Mouse (Mus musculus) ovary, postnatal 36 days (tissue): ENCODE data around the gene Cdk5.

ENCODE experiments used
- DNase-seq: peaks from one replicate; pipeline ENCODE4 v3.0.0; 2022; ENCODE audit warnings: low spot score, mixed read lengths

Cdk5 gene

DNA sequence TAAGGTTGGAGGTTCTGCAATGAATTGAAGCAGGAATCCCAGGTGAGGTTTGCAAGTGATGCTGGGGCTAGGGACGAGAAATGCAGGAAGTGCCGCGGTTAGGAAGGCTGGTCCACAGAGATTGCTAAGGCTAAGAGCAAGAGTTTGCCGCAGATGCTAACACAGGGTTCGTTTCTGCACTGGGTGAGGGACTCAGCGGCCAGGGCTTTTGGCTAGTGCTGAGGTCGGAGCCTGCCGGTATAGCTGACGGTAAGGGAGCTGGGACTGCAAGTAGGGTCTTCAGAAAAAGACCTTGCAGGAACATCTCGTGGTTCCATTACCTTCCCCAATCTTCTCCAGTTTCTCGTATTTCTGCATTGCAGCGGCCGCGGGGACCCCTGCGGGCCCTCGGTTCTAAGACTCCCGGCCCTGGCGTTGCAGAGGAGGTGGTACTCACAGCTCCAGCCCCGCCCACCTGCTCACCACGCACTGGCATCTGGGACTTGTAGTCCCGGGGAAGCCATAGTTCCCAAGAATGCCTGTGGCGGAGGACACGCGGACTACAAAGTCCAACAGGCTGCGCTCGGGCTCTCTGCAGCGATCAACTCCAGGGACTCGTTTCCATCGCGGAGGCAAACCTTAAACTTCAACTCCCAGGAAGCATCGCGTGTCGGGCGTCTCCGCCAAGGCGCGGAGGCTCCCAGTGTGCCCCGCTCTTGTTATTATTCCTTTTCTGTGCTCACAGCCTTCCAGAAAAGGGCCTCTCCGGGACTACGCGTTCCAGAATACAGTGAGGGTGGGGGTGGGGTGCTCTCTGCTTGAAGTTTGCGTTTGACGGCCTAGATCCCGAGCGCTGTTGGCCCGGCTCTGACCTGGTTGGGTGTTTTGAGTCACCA, at the start of gene Cdk5, which contains the start of gene Slc4a2:
Gene Cdk5, minus strand, starts transcription at position 402 of the 875 bp plus-strand sequence.
Gene Slc4a2, plus strand, starts transcription at position 709 of the 875 bp plus-strand sequence.
- DNase-seq: peak; percentile 95

DNA sequence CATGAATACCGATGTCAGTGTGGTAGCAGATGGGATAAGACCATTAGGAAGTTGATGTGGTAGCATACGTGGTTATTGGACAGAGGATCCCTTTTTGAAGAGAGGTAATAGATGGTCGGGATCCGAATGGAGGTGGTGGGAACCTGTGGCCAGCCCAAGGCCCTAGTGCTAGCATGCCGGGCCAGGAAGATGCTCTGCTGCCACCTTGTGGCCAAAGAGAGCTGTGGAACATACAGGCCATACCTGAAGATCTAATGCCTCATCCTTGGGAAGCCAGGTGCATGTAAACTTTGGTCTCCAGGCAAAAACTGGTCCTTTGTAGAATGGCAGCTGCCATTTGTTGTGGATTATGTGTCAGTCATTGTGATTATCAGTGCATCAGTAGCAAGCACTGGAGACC, 47.3 kb upstream of the Cdk5 start:
- DNase-seq: peak; percentile 64

DNA sequence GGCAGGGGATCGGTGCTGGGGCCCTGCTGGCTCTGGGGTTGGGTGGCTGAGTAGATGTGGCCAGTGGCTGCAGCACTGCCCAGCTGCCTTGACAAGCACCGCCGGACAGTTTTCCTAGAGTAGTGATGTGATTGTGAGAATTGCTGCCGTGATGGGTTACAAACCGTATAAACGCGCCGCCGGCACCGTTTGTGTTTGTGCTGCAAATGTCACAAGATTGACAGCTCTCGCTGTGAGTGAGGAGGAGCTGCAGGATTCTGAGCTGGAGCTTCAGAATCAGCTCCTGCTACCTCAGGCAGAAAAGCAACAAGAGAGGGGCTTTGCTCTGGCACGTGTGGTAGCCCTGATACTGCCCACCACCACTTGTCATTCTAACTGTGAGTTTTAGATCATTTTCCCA, 43.4 kb upstream of the Cdk5 start:
- no peak for DNase-seq

DNA sequence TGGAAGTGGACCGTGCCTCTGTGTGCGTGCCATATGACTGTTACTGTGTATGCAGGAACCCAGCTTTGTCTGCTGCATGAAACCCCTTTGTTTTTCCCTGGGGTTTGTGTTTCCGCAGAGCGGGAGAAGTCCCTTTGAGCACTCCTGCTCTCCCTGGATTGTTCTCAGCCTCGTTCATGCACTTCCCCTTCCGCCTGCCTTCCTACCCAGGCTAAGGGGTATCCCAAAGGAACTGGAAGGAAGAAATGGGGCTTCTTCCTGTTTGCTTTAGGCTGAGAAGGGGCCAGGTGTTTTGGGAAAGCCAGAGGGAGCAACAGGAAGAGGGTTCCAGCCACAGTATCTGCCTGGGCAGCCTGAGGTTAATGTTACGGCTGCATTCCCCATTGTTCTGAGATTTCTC, 32.3 kb upstream of the Cdk5 start:
- no peak for DNase-seq

DNA sequence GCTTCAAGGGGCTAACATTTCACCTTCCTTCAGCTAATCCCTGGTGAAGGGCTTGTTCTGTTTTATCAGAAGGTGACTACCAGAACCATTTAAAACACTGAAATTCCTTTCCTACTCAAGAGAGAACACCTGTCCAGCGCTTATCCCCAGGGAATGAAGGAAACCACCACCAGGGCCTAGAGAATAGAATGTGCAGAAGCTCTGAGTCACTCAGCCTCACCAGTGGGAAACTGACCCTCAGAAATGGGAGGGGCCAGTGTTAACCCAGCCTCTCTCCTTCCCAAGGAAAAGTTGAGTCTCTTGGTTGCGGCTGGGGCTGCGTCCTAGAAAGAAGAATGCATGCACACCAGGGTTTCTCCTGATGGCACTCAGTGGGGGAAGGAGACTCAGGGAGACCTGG, 31.7 kb upstream of the Cdk5 start:
- no peak for DNase-seq

DNA sequence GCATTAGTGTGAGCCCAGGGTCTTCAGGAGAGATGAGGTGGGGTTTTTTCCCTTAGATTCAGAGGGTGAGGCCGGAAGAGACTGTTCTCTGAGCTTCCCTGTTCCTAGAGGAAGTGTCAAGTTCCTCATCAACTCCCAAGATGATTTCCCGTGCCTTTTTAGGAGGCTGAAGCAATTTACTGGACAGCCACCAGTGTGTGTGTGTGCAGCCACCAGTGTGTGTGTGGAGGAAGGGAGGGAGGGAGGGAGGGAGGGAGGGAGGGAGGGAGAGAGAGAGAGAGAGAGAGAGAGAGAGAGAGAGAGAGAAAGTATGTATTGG, 30.6 kb upstream of the Cdk5 start:
- no peak for DNase-seq

DNA sequence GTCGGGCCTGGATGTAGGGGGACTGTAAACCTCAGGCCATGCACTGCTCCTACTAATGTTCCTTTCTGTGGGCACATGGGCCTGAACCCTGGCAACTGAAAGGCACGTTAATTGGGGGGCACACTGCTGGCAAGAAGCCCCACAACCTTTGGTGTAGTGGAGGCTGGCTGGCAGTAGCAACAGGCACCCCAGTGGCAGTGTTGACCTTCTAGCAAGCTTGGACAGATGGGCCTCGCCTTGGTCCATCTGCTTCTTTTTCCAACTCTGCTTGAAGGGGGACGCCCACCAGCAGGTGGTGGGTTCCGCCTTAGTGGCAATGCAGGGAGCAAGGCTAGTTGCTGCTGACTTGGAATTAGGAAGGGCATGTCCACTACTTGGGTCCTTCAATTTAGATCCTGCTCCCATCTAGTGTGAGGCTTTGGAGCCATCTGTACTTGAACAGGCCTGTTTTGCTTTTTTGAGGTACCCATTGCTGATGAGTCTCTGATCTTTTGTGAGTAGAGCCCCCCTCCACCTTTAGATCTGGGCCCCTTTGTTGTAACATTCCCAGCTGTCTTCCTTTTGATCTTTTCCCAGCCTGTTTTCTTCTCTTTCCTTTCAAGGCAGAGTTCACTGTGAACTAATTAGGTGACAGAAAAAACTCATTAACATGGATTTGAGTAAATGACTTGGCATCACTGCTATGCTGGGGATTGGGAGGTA, 30.1 kb upstream of the Cdk5 start:
- DNase-seq: no peak

DNA sequence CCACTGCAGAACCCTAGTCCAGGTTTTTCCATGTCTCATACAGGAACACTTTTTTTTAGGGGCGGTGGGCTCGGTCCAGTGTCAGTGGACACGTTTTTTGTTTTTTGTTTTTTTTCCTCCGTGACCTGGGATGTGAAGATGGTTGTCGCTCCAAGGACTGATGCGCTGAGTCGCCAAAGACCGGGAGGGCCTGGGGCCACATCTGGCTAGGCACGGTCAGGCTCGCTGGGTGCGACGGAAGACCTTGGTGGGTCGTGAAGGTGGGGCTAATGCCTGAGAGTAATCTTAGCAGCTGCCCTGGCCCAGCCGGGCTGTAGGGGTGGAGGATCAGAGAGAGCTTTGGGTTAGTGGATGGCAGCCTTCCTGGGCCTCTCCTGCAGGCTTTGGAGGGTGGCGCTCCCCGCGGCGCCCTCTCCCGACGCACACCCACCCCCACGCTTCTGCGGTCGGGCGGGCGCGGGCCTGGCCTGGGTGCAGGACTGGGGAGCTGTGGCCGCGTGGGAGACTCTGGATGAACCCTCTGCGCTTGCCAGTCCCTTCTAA, 29.4 kb upstream of the Cdk5 start:
- peak; percentile 56 for DNase-seq

DNA sequence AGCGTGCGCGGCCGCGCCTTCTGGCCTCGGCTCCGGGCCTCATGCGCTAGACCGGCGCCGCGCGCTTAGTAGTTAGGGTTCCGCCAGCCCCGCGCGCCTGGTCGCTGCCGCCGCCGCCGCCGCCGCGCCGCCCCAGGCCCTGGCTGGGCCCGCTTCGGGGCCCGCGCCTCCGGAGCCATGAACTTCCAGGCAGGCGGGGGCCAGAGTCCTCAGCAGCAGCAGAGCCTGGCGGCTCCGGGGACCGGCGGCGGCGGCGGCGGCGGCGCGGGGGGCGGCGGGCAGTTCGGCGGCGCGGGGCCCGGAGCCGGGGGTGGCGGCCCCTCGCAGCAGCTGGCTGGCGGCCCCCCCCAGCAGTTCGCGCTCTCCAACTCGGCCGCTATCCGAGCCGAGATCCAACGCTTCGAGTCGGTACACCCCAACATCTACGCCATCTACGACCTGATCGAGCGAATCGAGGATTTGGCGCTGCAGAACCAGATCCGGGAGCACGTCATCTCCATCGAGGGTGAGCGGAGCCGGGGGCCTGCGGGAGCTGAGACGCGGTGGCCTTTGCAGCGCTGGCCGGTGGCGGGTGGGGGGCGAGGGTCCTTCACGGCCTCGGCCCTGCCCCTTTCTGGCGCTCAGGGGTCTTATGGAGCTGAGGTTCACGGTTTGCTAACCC, 28.8 kb upstream of the Cdk5 start, which contains the start of gene Agap3:
Gene Agap3, plus strand, starts transcription at position 148 of the 661 bp plus-strand sequence.
- peak; percentile 45 for DNase-seq

DNA sequence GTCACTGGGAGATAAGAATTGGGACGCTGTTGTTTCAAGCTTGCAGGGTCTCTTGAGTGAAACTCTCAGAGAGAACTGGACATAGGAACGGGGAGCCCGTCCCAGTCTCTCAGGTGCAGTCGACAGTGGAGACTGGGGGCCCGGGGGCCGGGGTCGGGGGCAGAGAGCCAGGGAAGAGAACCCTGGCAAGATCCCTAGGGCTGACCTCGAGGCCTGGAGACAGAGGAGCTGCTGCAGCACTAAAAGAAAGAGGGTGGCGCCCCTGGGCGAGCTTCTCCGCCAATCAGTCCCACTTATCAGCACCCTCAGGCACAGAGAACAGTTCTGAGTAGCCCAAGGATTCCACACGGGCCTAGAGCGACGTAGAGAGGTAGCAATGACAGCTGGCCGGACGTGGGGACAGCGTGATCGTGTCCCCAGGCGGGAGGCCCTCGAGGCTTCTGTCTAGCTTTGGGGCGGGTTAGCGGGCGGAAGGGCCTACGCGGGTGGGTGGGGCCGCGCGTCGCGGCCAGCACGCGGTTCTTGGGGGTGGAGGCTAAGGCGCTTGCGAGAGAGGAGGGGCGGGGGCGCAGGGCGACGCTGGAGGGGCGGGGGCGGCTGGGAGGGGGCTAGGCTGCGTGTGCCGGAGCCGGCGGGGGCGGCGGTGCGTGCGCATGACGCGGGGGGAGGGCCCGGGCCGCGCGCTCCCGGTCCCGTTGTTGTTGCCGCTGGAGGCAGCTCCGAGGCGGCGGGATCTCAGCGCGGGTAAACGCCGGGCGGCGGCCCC, 28.1 kb upstream of the Cdk5 start:
- peak; percentile 91 for DNase-seq

DNA sequence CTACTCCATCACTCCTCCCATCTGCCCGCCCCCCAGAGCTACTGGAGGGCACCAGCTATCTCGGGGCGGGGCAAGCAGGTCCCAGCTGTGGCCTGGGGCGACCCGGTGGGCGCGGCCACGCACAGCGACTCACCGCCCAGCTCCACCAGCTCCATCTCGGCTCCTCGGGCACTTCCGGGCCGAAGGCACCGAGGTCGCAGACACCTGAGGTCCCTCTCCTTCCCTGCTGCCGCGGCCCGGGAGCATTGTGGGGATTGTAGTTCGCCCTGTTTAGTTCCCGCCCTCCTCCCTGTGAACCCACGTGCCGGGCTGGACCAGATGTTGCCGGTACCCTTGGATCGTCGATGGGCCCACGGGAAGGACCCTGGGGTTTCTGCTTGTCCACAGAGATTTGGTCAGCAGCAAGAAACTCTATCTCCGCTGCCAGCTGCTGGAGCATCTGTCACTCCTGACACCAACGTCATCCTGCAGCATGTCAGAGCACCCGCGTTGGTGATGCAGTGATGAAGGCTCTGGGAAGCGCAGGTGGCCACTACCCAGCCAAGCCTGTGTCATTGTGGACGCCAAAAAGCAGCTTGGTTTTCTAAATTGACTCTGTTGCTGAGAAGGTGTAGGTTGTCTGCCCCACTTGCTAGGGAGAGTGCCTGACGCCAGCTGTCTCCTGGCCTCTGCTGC, 24.4 kb upstream of the Cdk5 start, which contains the start of gene Tmub1:
Gene Tmub1, minus strand, starts transcription at position 231 of the 675 bp plus-strand sequence.
- DNase-seq: peak; percentile 81

DNA sequence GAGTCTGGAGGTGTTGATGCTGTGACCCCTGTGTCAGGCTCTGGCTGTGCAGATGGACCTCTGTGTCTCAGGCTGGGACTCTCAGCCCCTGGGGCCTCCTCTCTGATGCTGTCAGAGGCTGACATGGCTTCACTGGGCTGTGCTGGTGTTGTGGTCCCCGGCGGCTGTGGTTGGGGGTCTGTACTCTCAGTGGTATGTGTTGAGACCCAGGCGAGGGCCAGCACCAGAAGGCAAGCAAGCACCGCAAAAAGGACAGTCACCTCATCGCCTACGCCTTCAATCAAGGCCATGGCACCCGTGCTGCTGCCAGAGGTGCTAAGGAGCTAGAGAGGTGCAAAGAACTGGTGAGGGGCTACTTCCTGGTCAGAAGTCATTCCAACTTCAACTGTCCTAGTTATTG, 23.3 kb upstream of the Cdk5 start:
- DNase-seq: no peak

DNA sequence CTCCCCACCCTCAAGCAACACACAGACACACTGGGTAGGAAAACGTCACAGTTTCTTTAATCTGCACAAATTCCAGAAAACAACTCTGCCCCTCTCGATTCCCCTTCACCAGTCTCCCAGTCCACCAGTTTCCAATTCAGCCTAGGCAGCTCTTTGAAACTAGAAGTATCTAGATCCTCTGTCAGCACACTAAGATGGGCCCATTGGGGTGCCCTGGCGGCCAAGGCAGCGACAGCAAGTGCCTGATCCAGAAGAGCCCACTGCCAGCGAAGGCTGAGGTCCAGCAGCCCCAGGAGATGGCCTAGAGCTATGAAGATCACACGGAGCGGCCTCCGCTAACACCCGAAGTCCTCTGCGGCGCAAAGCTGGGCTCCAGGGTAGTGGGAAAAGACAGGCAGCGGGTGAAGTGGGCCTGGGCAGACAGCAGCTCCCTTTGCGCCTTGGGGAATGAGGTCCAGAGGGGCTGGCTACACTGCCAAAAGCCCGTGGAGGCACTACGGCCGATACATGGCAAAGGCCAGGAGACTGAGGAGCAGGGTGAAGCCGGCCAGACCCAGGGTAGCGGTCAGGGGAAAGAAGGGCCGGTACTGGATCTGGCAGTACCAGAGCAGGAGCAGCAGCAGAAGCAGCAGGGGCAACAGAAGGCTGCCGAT, 22.2 kb upstream of the Cdk5 start:
- DNase-seq: no peak

DNA sequence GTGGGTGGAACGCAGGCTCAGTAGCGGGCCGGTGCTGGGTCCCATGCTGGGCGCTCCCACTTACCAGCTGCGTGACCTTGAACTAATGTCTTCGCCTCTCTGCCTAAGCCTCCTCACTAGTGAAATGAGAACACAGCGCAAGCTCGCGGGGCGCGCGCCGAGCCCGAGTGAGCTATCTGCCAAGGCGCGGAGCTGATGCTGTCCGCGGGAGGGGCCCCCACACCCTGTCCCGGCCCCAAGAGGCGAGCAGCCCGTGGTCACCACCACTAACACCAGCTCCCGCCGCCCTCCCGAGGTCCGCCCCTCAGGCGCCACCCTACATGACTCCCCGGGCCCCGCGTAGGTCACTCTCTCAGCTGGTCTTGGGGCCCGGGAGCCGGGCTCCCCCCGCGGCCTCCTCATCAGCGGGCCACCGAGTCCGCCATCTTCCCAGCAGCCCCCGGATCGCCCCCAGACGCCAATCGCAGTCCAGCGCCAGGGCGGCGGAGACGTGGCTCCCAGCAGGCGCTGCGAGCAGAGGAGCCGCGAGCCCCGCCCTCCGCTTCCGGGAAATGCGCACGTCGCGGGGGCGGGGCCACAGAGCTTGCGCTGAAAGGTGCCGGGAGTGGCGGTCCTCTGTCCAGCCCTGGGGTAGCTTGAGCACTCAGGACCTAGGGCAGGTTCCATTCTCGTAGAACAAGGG, 21.6 kb upstream of the Cdk5 start, which contains the start of gene Fastk:
Gene Fastk, minus strand, starts transcription at position 542 of the 682 bp plus-strand sequence.
- peak; percentile 94 for DNase-seq

DNA sequence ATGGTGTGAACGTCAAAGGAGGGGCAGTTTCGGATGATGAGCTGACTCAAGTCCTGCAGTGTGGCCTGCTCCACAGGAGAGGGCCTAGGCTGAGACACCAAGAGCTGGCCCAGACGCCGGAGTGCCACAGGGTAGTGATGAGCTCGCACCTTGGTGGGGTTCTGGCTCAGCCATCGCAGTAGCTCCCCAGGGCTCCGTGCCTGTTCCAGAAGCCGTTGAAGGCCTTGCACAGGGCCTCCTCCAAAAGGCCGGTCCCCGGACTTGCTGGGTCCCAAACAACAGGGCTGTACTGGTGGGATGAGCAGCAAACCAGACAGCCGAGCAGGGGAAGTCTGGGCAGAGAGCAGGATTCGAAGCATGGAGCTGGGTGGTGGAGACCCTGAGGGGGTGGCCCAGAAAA, 20.6 kb upstream of the Cdk5 start:
- DNase-seq: no peak

DNA sequence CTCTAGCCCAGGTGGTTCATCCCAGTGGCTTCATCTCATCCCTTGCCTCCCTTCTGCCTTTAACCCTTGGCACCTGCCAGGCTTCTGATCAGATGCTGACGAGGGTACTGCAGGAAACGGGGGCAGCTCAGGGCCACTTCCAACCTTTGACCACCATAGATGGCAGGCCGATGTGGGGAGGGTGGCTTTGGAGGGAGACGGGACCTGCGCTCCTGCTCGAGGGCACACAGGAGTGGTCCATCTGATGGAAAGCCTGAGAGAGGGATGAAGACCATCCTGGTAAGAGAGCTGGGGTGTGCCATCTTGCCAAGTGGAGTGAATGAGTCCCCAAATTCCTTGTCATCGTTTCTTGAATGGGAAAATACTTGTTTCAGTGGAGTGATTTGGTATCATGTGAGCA, 19.9 kb upstream of the Cdk5 start:
- DNase-seq: no peak

DNA sequence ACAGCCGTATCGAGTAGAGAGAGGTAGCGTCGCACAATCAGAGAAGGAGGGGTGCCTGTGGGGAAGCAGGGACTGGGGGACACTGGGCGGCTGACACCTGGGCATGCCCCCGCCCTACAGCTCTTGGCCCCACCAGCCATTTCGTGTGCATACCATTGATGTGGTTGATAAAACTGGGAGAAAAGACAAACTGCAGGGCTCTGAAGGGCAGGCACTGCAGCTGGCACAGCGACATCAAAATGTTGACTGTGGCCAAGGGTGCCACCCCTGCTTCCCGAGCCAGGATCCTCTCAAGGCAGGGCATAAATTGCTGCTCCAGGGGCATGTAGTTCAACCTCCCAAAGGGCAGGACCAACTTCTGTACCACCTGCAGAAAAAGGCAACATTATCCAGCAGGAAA, 18.7 kb upstream of the Cdk5 start:
- no peak for DNase-seq

DNA sequence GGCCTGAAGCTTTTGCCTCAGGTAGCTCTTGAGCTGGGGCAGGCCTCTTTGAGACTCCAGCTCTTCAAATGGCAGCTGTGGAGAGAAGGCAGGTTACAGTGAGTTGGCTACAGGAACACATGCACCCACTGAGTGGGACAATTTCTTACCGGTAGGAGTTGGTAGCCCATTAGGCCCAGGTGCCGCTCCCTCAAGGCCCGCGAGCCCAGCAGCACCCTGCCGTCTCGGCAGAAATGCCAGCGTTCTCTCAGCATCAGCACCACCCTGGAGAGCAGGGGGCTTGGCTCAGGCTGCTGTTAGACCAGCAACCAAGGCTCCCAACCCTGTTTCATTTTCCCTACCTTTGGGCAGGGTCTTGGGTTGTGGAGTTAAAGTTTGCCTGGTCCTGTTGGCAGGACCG, 17.9 kb upstream of the Cdk5 start:
- DNase-seq: no peak

DNA sequence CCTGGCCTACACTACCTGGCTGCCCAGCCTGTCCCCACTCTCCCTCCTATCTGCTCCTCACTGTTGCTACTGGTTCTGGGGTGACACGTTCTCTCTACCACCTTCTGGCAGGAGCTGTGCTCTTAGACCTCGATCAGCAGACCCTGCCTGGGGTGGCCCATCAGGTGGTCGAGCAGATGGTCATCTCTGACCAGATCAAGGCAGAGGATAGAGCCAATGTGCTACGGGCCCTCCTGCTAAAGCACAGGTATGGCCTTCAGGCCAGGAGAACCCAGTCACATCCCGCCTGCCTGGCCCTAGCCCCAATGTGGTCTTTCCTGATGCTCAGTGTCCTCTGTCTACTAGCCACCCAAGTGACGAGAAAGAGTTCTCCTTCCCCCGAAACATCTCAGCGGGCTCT, 10.7 kb upstream of the Cdk5 start:
- no peak for DNase-seq

DNA sequence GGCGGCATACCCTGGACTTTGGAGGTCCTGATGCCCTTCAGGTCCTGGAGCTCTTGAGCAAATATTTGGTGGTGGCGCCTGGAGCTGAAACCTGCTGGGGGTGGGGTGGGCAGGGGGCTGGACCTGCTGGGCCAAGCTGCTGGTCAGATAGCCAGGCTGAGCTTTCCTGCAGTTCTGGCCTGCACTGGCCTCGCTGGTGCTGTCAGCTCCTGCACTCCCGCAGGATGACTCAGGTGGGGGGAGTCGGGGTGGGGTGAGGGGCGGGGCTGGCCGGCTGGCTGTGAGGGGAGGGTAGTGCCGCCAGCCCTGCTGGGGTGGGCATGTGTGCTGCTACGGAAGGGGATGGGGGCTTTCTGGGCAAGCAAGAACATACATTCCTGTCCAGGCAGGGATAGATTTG, 5.3 kb upstream of the Cdk5 start:
- DNase-seq: no peak
